Mouse (Mus musculus) effector memory CD4-positive, alpha-beta T cell, adult 7 months (primary cell): Measurements from ENCODE around the gene Foxn4. TPM values are rescaled to one million over a fixed set of nuclear protein-coding genes. Genes with fewer than 3 reads are reported as not detected.

Source experiments
- polyA plus RNA-seq: library from polyadenylated mRNA; unstranded; fragments of 100-300 nt; shearing (Covaris generic); gene quantifications from one replicate; pipeline ENCODE4 v1.2.1, GENCODE M21; 2017

The Foxn4 gene
- not detected for polyA plus RNA-seq

DNA sequence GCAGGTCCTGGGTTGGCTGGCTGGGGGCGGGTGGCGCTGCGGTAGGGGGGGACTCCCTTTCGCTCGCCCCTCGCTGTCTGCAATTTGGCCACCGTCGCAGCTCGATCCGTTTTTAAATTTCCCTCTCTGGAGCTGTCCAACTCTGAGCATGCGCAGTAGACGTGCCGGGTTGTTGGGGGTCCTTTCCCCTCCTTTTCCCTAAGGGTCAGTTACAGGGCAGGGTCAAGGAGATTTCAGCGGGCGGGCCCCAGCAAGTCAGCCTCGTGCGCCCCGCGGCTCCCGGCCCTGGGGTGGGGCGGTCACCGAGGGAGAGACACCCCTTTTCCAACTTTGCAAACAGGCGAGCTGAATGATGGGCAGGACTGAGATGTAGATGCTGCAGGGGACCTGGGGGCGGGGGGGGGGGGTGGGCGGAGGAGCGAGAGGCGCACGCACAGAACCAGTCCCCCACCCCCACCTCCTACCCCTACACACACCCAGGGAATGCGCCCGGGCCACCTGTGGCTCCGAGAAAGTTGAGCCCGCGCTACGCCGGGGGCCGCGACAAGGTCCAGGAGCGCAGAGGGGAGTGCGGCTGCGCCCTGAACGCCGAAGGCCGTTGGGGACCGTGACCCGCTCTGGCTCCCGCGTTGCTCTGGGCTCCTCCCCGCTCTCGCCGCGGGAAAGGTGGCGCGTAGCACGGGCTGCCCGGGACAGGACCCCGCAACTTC lies at the start of gene Foxn4:
Foxn4 (minus strand) TSS at position 115 of the 710 bp plus-strand sequence.

DNA sequence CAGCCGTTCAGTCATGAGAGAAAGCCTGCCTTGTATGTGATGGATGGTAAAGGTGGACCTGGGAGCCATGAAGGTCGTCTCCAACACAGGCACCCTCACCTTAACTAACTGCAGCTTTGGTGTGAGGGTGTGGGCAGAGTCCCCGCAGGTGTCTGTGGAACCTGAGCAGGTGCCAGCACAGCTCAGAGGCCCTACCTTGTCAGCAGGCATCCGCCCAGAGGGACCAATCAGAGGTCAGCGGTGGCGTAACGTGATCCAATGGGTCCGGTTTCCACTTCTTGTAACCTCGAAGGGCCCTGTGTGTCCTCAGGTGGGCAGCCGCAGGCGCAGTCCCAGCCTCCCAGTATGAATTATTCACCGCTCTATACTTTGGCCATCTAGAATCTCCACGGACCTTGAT lies 15.3 kb upstream of the Foxn4 start, which contains the start of gene Myo1h:
Myo1h (plus strand) TSS at position 293 of the 400 bp plus-strand sequence.

Other genes with a start within 250 kb of the Foxn4 start
- gene Usp30, start 208.3 kb downstream of the Foxn4 start, polyA plus RNA-seq = 4.7 TPM
- 0.29 TPM for gene Svop, start 182.2 kb downstream of the Foxn4 start, polyA plus RNA-seq
- gene Alkbh2, start 145.6 kb downstream of the Foxn4 start, polyA plus RNA-seq = 9.4 TPM
- gene Ung, start 143.4 kb downstream of the Foxn4 start, polyA plus RNA-seq = 3.3 TPM
- gene Acacb, start 127.3 kb downstream of the Foxn4 start, polyA plus RNA-seq = 1.1 TPM
- 1.4 TPM for gene Myo1h, start 15.4 kb upstream of the Foxn4 start, polyA plus RNA-seq
- gene Kctd10, start 106.7 kb upstream of the Foxn4 start, polyA plus RNA-seq = 190 TPM
- 44.7 TPM for gene Ube3b, start 106.8 kb upstream of the Foxn4 start, polyA plus RNA-seq
- gene Mmab, start 170.3 kb upstream of the Foxn4 start, polyA plus RNA-seq = 5.1 TPM
- gene Mvk, start 170.5 kb upstream of the Foxn4 start, polyA plus RNA-seq = 9.2 TPM